Mouse (Mus musculus): ENCODE results near the gene Nme8.

The Nme8 gene

GRCm38 (mm10) chr13:19643519-19643918 is 54.1 kb downstream of the Nme8 start:
- no peak for DNase-seq (ENCODE audit: low spot score in 2 of 2)

DNA sequence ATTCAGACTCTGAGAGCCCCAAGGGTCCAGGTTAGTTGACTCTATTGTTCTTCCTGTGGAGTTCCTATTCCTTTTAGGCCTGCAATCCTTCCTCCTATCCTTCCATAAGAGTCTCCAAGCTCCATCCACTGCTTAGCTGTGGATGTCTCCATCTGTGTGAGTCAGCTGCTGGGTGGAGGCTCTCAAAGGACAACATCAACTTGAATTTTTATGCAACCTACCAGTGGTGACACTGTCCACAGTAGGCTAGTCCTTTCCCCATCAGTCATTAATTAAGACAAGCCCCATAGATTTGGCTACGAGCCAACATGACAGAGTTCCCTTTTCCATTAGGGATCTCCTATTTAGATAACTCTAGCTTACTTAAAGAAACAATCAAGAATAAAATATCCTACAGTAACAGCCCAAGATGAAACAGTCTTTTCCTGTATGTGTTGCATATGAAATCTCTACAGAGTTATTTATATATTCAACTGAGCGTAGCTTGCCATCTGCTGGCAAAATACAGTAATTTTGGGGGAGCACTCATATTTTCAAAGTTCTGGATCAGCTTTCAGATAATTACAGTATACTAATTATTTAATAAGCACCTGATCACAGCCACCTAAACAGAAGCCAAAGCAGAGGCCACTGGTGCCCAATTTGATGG is 57.3 kb downstream of the Nme8 start:
- no peak for DNase-seq (ENCODE audit: low spot score in 2 of 2)

- DNase-seq (ENCODE audit: low spot score in 2 of 2): peak in 1 of 2 experiments; percentile 2
Measured at GRCm38 (mm10) chr13:19636131-19636530, 61.5 kb downstream of the Nme8 start.

DNA sequence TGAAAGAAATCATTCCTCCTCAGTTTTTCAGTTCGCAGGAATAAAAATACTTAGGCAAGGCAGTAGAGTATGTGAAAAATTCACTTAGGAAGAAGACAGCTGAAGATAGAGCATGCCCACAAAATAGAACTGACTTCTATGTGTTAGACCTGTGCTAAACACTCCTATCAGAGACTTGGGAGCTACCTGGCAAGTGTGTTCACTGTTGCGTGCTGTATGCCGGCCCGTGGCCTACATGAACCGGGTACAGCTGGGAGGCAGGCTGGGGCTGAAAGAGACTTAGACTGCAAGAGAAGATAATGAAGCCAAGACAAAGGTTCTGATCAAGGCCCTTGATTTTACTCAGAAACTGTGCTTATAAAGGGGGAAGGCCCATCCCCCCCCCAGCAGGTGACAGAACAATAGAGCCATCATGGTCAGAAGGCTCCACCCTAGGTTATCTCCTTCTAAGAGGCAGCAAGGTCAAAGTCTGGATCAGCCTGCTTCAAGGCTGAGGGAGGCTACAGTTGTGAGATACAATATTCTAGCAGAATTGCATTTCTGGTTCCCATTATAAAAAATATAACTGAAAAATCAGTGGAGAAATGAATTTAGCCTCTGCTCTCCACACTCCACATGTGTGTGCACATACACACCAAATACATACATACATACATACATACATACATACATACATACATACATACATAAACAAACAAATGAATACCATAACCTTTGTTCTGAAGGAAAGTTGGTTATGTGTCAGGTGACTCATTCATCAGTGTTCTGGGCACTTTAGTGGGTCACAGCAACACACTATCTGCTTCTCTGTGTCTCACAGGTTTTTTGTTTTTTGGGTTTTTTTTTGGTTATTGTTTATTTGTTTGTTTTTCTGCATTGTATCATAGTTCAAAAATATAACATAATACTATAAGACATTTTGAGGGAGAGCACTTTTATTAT is 66.6 kb downstream of the Nme8 start:
- no peak for DNase-seq (ENCODE audit: low spot score in 2 of 2)

GRCm38 (mm10) chr13:19626473-19626872 is 71.1 kb downstream of the Nme8 start:
- DNase-seq (ENCODE audit: low spot score in 2 of 2): no peak

GRCm38 (mm10) chr13:19624632-19625320 is 72.8 kb downstream of the Nme8 start:
- no peak for DNase-seq (ENCODE audit: low spot score in 2 of 2)

GRCm38 (mm10) chr13:19623228-19623905 is 74.2 kb downstream of the Nme8 start:
- DNase-seq (ENCODE audit: low spot score in 2 of 2): no peak

DNA sequence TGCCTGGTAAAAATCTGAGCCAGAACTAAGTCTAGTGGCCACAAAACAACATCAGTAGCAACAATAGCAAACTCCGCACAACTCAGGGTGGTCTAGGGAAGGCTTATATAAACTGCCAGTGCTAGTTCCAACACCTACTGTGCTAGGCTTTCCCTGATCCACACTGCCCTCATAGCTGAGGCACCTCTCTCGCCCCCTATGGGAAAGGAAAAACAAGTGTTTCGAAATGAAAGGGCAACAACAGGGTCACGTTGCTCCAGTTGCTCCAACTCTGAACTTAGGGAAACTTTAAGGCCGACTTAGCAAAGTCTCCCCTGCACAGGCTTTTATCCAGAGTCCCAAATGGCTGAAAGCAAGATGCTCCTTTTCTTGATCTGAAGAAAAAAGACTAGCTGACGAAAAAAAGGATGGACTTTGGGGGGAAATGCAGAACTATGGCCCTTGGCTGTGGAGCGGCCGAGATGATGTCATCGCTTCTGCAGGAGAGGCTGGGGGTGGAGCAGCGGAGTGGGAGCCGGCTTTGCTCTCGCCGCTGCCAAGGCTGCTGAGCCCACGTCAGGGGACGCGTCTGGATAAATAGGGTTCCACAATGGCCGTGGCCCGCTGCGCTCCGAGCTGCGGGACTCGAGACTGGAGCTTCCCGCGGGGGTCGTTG is 74.9 kb downstream of the Nme8 start, which contains the start of gene Sfrp4:
Gene Sfrp4 (plus strand): TSS at position 532 of the 655 bp plus-strand sequence.
- DNase-seq (ENCODE audit: low spot score in 2 of 2): peak; percentile 57 to 66

DNA sequence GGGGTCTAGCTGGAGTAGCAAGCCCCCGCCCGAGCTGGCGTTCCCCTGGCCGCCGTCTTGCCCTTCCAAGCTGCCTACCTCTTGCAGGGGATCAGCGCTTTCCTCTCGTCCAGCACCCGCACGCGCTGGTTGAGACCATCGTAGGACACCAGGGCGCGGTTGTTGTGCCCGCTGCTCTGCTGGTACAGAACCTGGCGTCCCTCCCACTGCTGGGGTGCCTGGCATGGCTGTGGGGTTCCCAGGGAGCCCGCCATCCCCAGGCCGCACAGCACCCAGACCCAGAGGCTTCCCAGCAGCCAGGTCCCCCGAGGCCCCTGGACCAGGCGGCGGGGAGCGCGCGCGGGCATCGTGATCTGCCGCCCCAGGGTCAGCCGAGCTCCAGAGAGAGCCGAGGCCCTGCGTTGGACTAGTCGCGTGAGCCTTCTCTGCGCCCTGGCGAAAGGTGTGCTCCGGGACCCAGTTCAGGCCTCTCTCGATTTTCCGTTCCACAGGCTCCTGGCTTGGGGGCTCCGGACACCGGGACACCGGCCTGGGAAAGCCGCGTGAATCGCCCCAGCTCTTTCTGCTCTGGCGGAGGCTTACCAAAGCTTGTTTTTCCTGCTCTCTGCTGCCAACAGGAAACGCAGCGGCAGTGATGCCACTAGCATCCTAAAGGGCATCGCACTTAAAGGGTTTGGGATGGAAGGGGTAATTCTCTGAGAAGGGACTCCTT is 78.2 kb downstream of the Nme8 start, which contains the start of gene Epdr1:
Gene Epdr1 (minus strand): TSS at position 712 of the 712 bp plus-strand sequence.
- peak; percentile 85 for DNase-seq (ENCODE audit: low spot score in 2 of 2)

- no peak for DNase-seq (ENCODE audit: low spot score in 2 of 2)
Measured at GRCm38 (mm10) chr13:19618841-19619215, 78.8 kb downstream of the Nme8 start.

GRCm38 (mm10) chr13:19618081-19618480 is 79.5 kb downstream of the Nme8 start:
- DNase-seq (ENCODE audit: low spot score in 2 of 2): no peak

- DNase-seq (ENCODE audit: low spot score in 2 of 2): no peak
Measured at GRCm38 (mm10) chr13:19614311-19614710, 83.3 kb downstream of the Nme8 start.

- DNase-seq (ENCODE audit: low spot score in 2 of 2): no peak
Measured at GRCm38 (mm10) chr13:19613426-19613825, 84.2 kb downstream of the Nme8 start.

DNA sequence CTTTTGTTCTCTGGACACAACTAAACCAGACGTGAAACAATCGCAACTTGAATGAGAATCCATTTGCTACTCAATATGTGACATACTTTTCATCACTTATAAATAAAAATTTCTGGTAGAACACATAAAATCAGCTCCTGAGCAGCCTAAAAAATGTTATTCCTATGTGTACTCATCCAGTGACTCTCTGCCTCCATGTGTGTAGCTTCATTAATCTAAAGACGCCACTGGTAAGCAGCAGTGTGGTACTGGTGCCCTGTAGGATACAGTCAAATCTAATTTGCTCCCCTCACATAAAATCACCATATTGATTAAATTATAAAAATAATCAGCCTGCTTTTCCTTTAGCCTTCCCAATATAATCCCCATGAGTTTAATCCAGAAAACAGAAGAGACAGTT is 84.6 kb downstream of the Nme8 start:
- DNase-seq (ENCODE audit: low spot score in 2 of 2): no peak

GRCm38 (mm10) chr13:19612348-19612747 is 85.2 kb downstream of the Nme8 start:
- peak in 1 of 2 experiments; percentile 32 for DNase-seq (ENCODE audit: low spot score in 2 of 2)

DNA sequence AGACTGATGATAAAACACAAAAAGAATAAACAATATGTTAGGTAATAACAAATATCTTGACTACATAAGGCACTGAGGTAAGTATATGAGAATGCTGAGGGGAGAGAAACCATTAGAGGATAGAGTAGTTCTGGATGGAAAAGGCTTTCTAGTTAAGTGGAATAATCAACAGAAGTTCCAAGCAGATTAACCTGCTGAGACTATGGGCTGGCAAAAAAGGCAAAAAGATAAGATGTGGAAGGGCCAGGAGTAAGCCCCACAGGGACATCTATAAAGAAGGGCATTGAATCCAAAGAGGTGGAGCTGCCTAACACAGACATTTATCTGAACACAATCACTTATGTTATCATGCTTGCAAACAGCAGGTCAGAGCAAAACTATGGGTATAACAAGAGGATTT is 89.5 kb downstream of the Nme8 start:
- DNase-seq (ENCODE audit: low spot score in 2 of 2): no peak

GRCm38 (mm10) chr13:19604916-19605315 is 92.7 kb downstream of the Nme8 start:
- no peak for DNase-seq (ENCODE audit: low spot score in 2 of 2)

- DNase-seq (ENCODE audit: low spot score in 2 of 2): no peak
Measured at GRCm38 (mm10) chr13:19603719-19604118, 93.9 kb downstream of the Nme8 start.

GRCm38 (mm10) chr13:19602531-19602930 is 95.1 kb downstream of the Nme8 start:
- DNase-seq (ENCODE audit: low spot score in 2 of 2): no peak

- DNase-seq (ENCODE audit: low spot score in 2 of 2): no peak
Measured at GRCm38 (mm10) chr13:19599242-19599641, 98.4 kb downstream of the Nme8 start.

Measured in right cerebral cortex, postnatal 10 days (tissue).